Mouse (Mus musculus): ENCODE measurements at regions not wholly inside any gene's neighbourhood (a gene's known extent, or its start where the extent isn't known, plus 50 kb on each side); places are given as distances from the start of the nearest gene placed in this dataset.

GRCm38 (mm10) chr9:112014796-112015195, 220.9 kb downstream of the Arpp21 start:
- Histone ChIP-seq H3K4me3 (ENCODE audit: low read depth, low read length) (no peak overlapping the region), H3K9ac (ENCODE audit: low read length) (no peak overlapping the region), H3K4me1 (replicated peaks; ENCODE audit: control insufficient read depth, insufficient read depth) (no peaks in the 10 kb centered on the region), H3K4me2 (replicated peaks; ENCODE audit: low read depth) (no peak overlapping the region), H3K27me3 (ENCODE audit: control insufficient read depth, insufficient read depth, low read length) (no peaks in the 10 kb centered on the region), H3K9me3 (ENCODE audit: control insufficient read depth, low read length) (no peaks in the 10 kb centered on the region), H3K27ac (replicated peaks) (no peak overlapping the region), H3K36me3 (ENCODE audit: control insufficient read depth, insufficient read depth, low read length) (no peaks in the 10 kb centered on the region)
- ATAC-seq (ENCODE audit: low FRiP score, low TSS enrichment) (no peak), DNase-seq (ENCODE audit: low spot score) (no peak)
- TF ChIP-seq EP300 (optimal IDR thresholded peaks at IDR 0.05) (no peak), CTCF (IDR thresholded peaks at IDR 0.05; ENCODE audit: low read depth) (no peak)
- 46% methylated on average over 6 of the region's 6 CpGs for WGBS

GRCm38 (mm10) chr9:111994401-111994800, 241.3 kb downstream of the Arpp21 start:
- Histone ChIP-seq H3K4me2 (replicated peaks; ENCODE audit: low read depth) (no peak overlapping the region), H3K4me3 (ENCODE audit: low read depth, low read length) (no peak overlapping the region), H3K27me3 (ENCODE audit: control insufficient read depth, insufficient read depth, low read length) (no peaks in the 10 kb centered on the region), H3K36me3 (ENCODE audit: control insufficient read depth, insufficient read depth, low read length) (no peaks in the 10 kb centered on the region), H3K4me1 (replicated peaks; ENCODE audit: control insufficient read depth, insufficient read depth) (no peaks in the 10 kb centered on the region), H3K27ac (replicated peaks) (no peak overlapping the region), H3K9ac (ENCODE audit: low read length) (no peak overlapping the region), H3K9me3 (ENCODE audit: control insufficient read depth, low read length) (no peaks in the 10 kb centered on the region)
- ATAC-seq (ENCODE audit: low FRiP score, low TSS enrichment) (no peak), DNase-seq (ENCODE audit: low spot score) (no peak)
- WGBS: 32% methylated on average over 4 of the region's 4 CpGs
- TF ChIP-seq CTCF (IDR thresholded peaks at IDR 0.05; ENCODE audit: low read depth): no peak
- no peak for TF ChIP-seq EP300 (optimal IDR thresholded peaks at IDR 0.05)

GRCm38 (mm10) chr9:111993844-111994243, 241.9 kb downstream of the Arpp21 start:
- no peak for DNase-seq (ENCODE audit: low spot score)
- H3K36me3 ChIP-seq (ENCODE audit: control insufficient read depth, insufficient read depth, low read length): no peaks in the 10 kb centered on the region
- no peak overlapping the region for H3K4me2 ChIP-seq (replicated peaks; ENCODE audit: low read depth)
- no peaks in the 10 kb centered on the region for H3K4me1 ChIP-seq (replicated peaks; ENCODE audit: control insufficient read depth, insufficient read depth)
- H3K27me3 ChIP-seq (ENCODE audit: control insufficient read depth, insufficient read depth, low read length): no peaks in the 10 kb centered on the region
- H3K27ac ChIP-seq (replicated peaks): no peak overlapping the region
- ATAC-seq (ENCODE audit: low FRiP score, low TSS enrichment): no peak
- no peak for TF ChIP-seq CTCF (IDR thresholded peaks at IDR 0.05; ENCODE audit: low read depth)
- H3K9ac ChIP-seq (ENCODE audit: low read length): no peak overlapping the region
- H3K4me3 ChIP-seq (ENCODE audit: low read depth, low read length): no peak overlapping the region
- 22% methylated on average over 4 of the region's 4 CpGs for WGBS
- no peaks in the 10 kb centered on the region for H3K9me3 ChIP-seq (ENCODE audit: control insufficient read depth, low read length)

GRCm38 (mm10) chr9:111990060-111990459, 245.7 kb downstream of the Arpp21 start:
- no peak for ATAC-seq (ENCODE audit: low FRiP score, low TSS enrichment)
- no peaks in the 10 kb centered on the region for H3K9me3 ChIP-seq (ENCODE audit: control insufficient read depth, low read length)
- 79% methylated on average over 3 of the region's 3 CpGs for WGBS
- no peak overlapping the region for H3K4me2 ChIP-seq (replicated peaks; ENCODE audit: low read depth)
- no peaks in the 10 kb centered on the region for H3K27me3 ChIP-seq (ENCODE audit: control insufficient read depth, insufficient read depth, low read length)
- H3K36me3 ChIP-seq (ENCODE audit: control insufficient read depth, insufficient read depth, low read length): no peaks in the 10 kb centered on the region
- TF ChIP-seq EP300 (optimal IDR thresholded peaks at IDR 0.05) (no peak), CTCF (IDR thresholded peaks at IDR 0.05; ENCODE audit: low read depth) (no peak)
- H3K27ac ChIP-seq (replicated peaks): no peak overlapping the region
- H3K9ac ChIP-seq (ENCODE audit: low read length): no peak overlapping the region
- no peaks in the 10 kb centered on the region for H3K4me1 ChIP-seq (replicated peaks; ENCODE audit: control insufficient read depth, insufficient read depth)
- H3K4me3 ChIP-seq (ENCODE audit: low read depth, low read length): no peak overlapping the region
- DNase-seq (ENCODE audit: low spot score): no peak

GRCm38 (mm10) chr9:111963405-111964037, 272.2 kb downstream of the Arpp21 start:
- Histone ChIP-seq H3K27me3 (ENCODE audit: control insufficient read depth, insufficient read depth, low read length) (no peaks in the 10 kb centered on the region), H3K9ac (ENCODE audit: low read length) (no peak overlapping the region), H3K4me3 (ENCODE audit: low read depth, low read length) (no peak overlapping the region), H3K27ac (replicated peaks) (no peak overlapping the region), H3K4me1 (replicated peaks; ENCODE audit: control insufficient read depth, insufficient read depth) (no peaks in the 10 kb centered on the region), H3K36me3 (ENCODE audit: control insufficient read depth, insufficient read depth, low read length) (no peaks in the 10 kb centered on the region), H3K4me2 (replicated peaks; ENCODE audit: low read depth) (no peak overlapping the region), H3K9me3 (ENCODE audit: control insufficient read depth, low read length) (no peaks in the 10 kb centered on the region)
- TF ChIP-seq EP300 (optimal IDR thresholded peaks at IDR 0.05) (no peak), CTCF (IDR thresholded peaks at IDR 0.05; ENCODE audit: low read depth) (no peak)
- 26% methylated on average over 5 of the region's 5 CpGs for WGBS
- ATAC-seq (ENCODE audit: low FRiP score, low TSS enrichment) (no peak), DNase-seq (ENCODE audit: low spot score) (no peak)

GRCm38 (mm10) chr9:111957799-111958198, 267.7 kb upstream of the Stac start:
- no peak overlapping the region for H3K9ac ChIP-seq (ENCODE audit: low read length)
- no peaks in the 10 kb centered on the region for H3K36me3 ChIP-seq (ENCODE audit: control insufficient read depth, insufficient read depth, low read length)
- H3K4me2 ChIP-seq (replicated peaks; ENCODE audit: low read depth): no peak overlapping the region
- no peak overlapping the region for H3K27ac ChIP-seq (replicated peaks)
- 49% methylated on average over 2 of the region's 2 CpGs for WGBS
- TF ChIP-seq EP300 (optimal IDR thresholded peaks at IDR 0.05) (no peak), CTCF (IDR thresholded peaks at IDR 0.05; ENCODE audit: low read depth) (peak; percentile 64)
- ATAC-seq (ENCODE audit: low FRiP score, low TSS enrichment) (no peak), DNase-seq (ENCODE audit: low spot score) (no peak)
- H3K4me1 ChIP-seq (replicated peaks; ENCODE audit: control insufficient read depth, insufficient read depth): no peaks in the 10 kb centered on the region
- no peak overlapping the region for H3K4me3 ChIP-seq (ENCODE audit: low read depth, low read length)
- H3K9me3 ChIP-seq (ENCODE audit: control insufficient read depth, low read length): no peaks in the 10 kb centered on the region
- H3K27me3 ChIP-seq (ENCODE audit: control insufficient read depth, insufficient read depth, low read length): no peaks in the 10 kb centered on the region
